Mouse (Mus musculus) large intestine, adult 2 months (tissue): ENCODE results near the gene Kcnk1. TPM values are rescaled to one million over a fixed set of nuclear protein-coding genes. Genes with fewer than 3 reads are reported as not detected.

Experiments used
- DNase-seq: peaks from one replicate; pipeline ENCODE4 v3.0.0-alpha.2; 2012; ENCODE audit warnings: low read depth, low spot score
- WGBS: fragments of 180-500 bp; shearing (Covaris S2); methylation state at CpG from one replicate; pipeline ENCODE4 v1.1.7; 2018; 5-methylcytosine and 5-hydroxymethylcytosine counted together
- polyA plus RNA-seq: library from polyadenylated mRNA; depleted of rRNA; stranded (reverse); fragments of >200 nt; gene quantifications from 2 replicates; pipeline ENCODE4 v1.2.3, GENCODE M21; 2012; rRNA removed

Gene Kcnk1
- polyA plus RNA-seq, 1 experiment = 58.0 TPM

GRCm38 (mm10) chr8:126028941-126029340 is 34.0 kb downstream of the Kcnk1 start:
- no peak for DNase-seq
- WGBS = 50% methylated on average over 6 of the region's 6 CpGs

GRCm38 (mm10) chr8:126032776-126033175 is 37.8 kb downstream of the Kcnk1 start:
- no peak for DNase-seq
- 83% methylated on average over 6 of the region's 6 CpGs for WGBS

DNA sequence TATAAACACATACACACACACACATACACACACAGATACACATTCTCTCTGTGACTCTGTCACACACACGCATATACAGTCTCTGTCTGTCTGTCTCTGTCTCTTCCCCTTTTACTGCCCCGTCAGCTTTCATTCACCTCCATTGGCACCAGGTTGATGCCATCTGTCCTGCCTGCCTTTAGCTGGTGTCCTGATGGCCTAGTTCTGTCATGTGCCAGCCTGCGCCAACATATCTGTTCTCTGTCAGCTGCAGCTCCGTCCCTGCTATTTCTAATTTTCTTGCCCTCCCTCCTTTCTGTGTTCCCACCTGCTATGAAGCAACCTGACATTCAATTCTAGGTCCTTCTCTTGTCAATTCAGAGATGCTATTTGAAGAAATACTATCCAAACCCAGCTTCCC is 40.1 kb downstream of the Kcnk1 start:
- 88% methylated on average over 4 of the region's 4 CpGs for WGBS
- no peak for DNase-seq

DNA sequence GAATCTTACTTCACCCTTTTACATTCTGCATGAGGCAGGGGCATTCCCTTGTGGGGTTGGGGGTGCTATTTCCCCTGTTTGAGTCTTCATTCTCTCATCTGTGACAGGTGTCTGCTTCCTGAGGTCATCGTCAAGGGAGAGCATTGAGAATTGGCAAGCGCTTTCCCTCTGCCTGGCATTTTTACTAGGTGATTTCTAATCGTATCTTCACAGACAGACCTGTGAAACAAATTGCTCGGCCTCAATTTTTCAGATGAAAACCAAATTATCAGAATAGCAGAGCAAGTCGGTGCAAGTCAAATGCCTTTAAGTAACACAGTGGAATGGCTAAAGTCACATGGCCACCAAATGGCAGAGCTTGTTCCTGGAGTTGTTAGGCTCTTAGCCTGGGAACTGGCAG is 41.4 kb downstream of the Kcnk1 start:
- 83% methylated on average over 5 of the region's 5 CpGs for WGBS
- DNase-seq = no peak

DNA sequence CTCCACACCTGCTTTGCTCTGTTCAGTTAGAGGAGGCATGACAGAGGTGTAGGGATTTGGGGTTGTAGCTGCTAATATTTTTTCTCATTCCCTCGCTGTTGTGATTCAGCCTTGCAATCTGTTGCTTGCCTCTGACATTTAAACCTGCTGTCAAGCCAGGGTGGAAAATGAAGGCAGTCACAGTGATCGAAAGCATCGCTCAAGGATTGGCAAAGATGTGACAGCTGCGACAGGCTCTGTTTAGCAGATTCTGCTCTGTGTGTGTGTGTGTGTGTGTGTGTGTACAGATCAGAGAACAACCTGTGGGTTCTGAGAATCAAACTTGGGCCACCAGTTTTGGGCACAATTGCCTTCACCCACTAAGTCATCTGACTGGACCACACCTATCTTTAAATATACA is 50.8 kb downstream of the Kcnk1 start:
- 90% methylated on average over 4 of the region's 4 CpGs for WGBS
- no peak for DNase-seq

- WGBS = 65% methylated on average over 4 of the region's 4 CpGs
- no peak for DNase-seq
Observed at GRCm38 (mm10) chr8:126053911-126054310, 58.9 kb downstream of the Kcnk1 start.

DNA sequence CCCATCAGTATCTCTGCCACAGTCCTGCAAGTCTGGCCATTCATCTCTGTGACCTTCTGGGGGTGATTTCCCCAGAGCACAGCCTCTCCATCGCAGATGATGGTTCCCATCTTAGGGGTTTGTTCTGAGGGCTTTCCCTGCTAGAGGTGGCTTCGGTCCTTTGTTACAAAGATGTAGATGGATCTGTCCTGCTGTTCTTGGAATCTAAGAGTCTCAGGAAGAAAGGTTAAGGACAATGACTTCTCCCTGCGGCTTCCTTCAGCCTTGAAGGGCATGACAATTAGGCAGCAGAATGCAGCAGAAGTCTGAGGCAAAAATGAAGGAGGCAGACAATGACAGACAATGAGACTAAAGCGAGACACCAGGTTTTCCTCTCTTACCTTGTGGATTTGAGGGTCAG is 63.9 kb downstream of the Kcnk1 start:
- no peak for DNase-seq
- 86% methylated on average over 4 of the region's 4 CpGs for WGBS

DNA sequence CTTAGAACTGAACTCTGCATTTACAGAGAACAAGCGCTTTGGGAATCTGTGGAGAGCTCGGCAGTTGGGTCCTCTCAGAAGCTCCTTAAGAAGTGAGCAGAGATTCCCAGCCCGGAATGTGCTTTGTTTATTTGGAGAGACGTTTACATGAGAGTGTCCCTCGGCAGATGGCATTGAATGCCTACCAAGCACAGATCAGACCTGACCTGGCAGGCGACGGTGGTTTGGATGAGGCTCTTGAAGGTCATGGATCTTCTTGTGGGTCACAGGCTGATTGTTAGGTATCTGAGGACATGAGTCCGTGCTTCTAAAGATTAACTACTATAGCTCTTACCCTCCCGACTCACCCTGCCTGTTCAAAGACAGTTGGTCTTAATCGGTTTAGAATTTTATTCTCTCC is 67.9 kb downstream of the Kcnk1 start:
- 65% methylated on average over 10 of the region's 10 CpGs for WGBS
- DNase-seq = no peak

- WGBS = 73% methylated on average over 9 of the region's 9 CpGs
- no peak for DNase-seq
Observed at GRCm38 (mm10) chr8:126063832-126064409, 69.0 kb downstream of the Kcnk1 start.

DNA sequence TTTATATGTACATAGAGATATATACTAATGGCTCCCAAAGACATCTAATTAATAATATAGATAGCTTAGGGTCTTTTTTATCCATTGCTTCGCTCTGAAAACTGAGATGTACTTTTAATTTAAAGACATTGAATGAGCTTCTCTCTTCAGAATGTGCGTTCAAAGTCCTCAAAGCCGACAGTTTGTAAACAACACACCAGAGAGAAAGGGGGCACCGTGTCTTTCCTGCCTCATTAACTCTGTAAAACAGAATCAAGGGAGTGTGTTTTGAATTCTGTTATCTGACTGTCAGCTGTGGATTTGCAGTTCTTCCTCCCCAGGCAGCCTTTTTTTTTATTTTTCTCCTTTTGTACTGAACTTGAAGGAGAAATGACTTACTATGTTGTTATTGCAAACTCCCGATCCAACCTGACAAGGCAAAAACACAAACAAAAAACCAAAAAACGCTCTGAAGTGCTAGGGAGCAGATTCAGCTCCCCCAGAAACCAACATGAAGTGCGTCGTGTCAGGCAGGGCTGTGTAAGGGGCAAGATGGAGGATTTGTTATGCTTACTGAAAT is 69.7 kb downstream of the Kcnk1 start:
- no peak for DNase-seq
- WGBS = 53% methylated on average over 8 of the region's 8 CpGs

- WGBS = 71% methylated on average over 6 of the region's 6 CpGs
- no peak for DNase-seq
Observed at GRCm38 (mm10) chr8:126067306-126067705, 72.3 kb downstream of the Kcnk1 start.

- no peak for DNase-seq
- 88% methylated on average over 6 of the region's 6 CpGs for WGBS
Observed at GRCm38 (mm10) chr8:126068136-126068535, 73.2 kb downstream of the Kcnk1 start.

GRCm38 (mm10) chr8:126072678-126073077 is 77.7 kb downstream of the Kcnk1 start:
- no peak for DNase-seq
- 54% methylated on average over 5 of the region's 5 CpGs for WGBS

DNA sequence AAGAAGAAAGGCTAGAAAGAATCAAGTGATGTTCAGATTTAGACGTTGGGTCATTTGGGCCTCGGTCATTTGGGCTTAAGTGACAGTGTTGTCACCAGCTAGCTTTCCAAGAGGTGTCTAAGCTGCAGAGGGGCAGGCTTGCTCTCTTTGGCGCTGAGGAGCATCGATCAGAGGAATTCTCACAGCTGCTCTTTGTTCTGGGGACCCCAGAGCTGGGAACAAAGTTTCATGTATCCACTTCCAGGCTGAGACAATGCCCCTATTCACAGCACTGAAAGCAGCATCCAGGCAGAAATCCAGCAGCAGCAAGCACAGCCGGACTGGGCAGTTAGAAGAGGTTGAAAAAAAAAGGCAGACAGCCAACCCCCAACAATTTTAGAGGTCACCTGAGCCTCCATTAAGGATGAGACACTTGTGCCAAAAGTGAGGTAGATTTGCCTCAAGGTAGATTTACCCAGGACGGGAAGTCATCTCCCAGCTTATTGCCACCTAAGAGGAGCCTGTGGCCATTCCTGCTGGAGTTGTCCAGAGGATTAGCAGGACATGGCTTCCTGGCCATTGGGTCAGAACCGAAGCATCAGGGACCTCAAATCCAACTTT is 78.3 kb downstream of the Kcnk1 start:
- no peak for DNase-seq
- 49% methylated on average over 7 of the region's 7 CpGs for WGBS

DNA sequence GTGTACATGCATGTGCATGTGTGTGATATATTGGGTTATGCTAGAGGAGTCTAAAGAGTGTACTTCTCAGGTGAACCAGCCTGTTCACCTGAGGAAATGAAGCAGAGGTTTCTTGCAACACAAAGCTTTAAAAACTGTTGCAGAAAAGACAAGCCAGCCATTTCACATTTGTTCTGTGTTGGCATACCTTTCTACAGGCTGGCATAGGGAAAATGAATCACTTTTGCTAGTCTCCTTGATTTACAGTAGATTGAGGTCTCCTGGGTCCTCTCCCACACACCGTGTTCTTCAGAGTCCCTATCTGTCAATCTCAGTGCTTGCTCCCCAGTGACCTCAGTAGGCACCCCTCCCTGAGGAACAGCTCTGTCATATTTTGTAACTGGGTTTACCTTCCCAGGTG is 79.1 kb downstream of the Kcnk1 start:
- 71% methylated on average over 1 of the region's 1 CpGs for WGBS
- DNase-seq = no peak

GRCm38 (mm10) chr8:126075400-126075799 is 80.4 kb downstream of the Kcnk1 start:
- 11% methylated on average over 10 of the region's 10 CpGs for WGBS
- DNase-seq = peak; percentile 14

Other genes starting within 250 kb of the Kcnk1 start
- 0.16 and 0.20 TPM in 2 replicates for gene Pcnx2, start 96.9 kb upstream of the Kcnk1 start, polyA plus RNA-seq
- 9.9 and 17.1 TPM in 2 replicates for gene Map3k21, start 84.7 kb upstream of the Kcnk1 start, polyA plus RNA-seq